Mouse (Mus musculus) heart, embryonic 16.5 days (tissue): ENCODE data around the gene Urod. TPM values are rescaled to one million over a fixed set of nuclear protein-coding genes. Genes with fewer than 3 reads are reported as not detected.
A peak's percentile ranks its signal among the peaks of the same experiment; 100 is the strongest.

Experiments
- ATAC-seq: fragments of 200-750 bp; cut with Nextera tagmentation; replicated peaks from 2 replicates; pipeline ENCODE4 v1.8.0; 2017; ENCODE audit warnings: moderate number of reproducible peaks; ENCODE audit not compliant: insufficient read depth, low FRiP score; ENCODE audit errors: extremely low read depth
- H3K27ac ChIP-seq: fragments of 300-500 bp; sonication (generic); 2 replicates; pipeline ENCODE4 v1.5.1; 2014; ENCODE audit warnings: mild to moderate bottlenecking, low read length, control low read depth, moderate library complexity
- H3K27me3 ChIP-seq: fragments of 300-500 bp; sonication (generic); 2 replicates; pipeline ENCODE4 v1.6.1; 2014; ENCODE audit warnings: low read length, mixed read lengths; ENCODE audit not compliant: control insufficient read depth, insufficient read depth
- H3K36me3 ChIP-seq: fragments of 300-500 bp; sonication (generic); 2 replicates; pipeline ENCODE4 v1.6.1; 2014; ENCODE audit not compliant: control insufficient read depth, insufficient read depth
- H3K4me1 ChIP-seq: fragments of 300-500 bp; sonication (generic); 2 replicates; pipeline ENCODE4 v1.6.1; 2014; ENCODE audit warnings: low read length, mixed read lengths; ENCODE audit not compliant: control insufficient read depth, insufficient read depth
- H3K4me2 ChIP-seq: fragments of 300-500 bp; sonication (generic); 2 replicates; pipeline ENCODE4 v1.6.1; 2014; ENCODE audit warnings: low read depth, mild to moderate bottlenecking, control low read depth, low read length
- H3K4me3 ChIP-seq: fragments of 300-500 bp; sonication (generic); 2 replicates; pipeline ENCODE4 v1.5.1; 2014; ENCODE audit warnings: mild to moderate bottlenecking, control low read depth, low read length
- H3K9ac ChIP-seq: fragments of 300-500 bp; sonication (generic); 2 replicates; pipeline ENCODE4 v1.6.1; 2014; ENCODE audit warnings: low read length, control low read depth
- H3K9me3 ChIP-seq: fragments of 300-500 bp; sonication (generic); replicated peaks from 2 replicates; pipeline ENCODE4 v1.6.1; 2016; ENCODE audit warnings: low read length; ENCODE audit not compliant: control insufficient read depth
- WGBS: fragments of 180-500 bp; shearing (Covaris S2); extraction: QIAGEN DNeasy Blood & Tissue Kit; methylation state at CpG from one replicate; pipeline ENCODE4 v1.1.7; 2014; 5-methylcytosine and 5-hydroxymethylcytosine counted together
- polyA plus RNA-seq: library from polyadenylated mRNA; unstranded; fragments of >200 nt; fragmentation: Nextera tagmentation; extraction: Ambion mirVana; gene quantifications from 2 replicates; pipeline ENCODE4 v1.2.1, GENCODE M21; 2015

The Urod gene
- polyA plus RNA-seq, 1 experiment from 2014 or later = 101 TPM

GRCm38 (mm10) chr4:116999513-117000154 lies 5.4 kb upstream of the Urod start:
- H3K4me2 ChIP-seq = no peak overlapping the region
- no peak overlapping the region for H3K27ac ChIP-seq
- no peaks in the 10 kb centered on the region for H3K27me3 ChIP-seq
- H3K9ac ChIP-seq = no peak overlapping the region
- no peaks in the 10 kb centered on the region for H3K9me3 ChIP-seq
- H3K4me1 ChIP-seq = peaks cover 10% of the 10 kb centered on the region
- ATAC-seq = no peak
- peaks cover 14% of the 10 kb centered on the region for H3K36me3 ChIP-seq
- no peak overlapping the region for H3K4me3 ChIP-seq
- WGBS = 91% methylated on average over 17 of the region's 17 CpGs

DNA sequence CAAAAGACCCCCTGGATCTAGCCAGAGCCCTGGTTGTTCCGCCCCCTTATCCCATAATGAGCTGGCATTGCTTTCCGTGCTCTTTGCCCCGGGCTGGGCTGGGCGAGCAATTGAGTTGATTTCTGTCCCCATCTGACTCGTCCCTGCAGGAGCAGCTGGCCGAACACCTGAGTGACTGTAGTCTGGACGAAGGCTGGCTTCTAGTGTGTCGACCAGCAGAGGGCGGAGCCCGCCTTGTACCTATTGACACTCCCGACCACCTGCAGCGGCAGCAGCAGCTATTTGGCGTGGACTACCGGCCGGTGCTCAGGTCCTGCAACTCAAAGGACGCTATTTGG lies 1.6 kb upstream of the Urod start:
- no peaks in the 10 kb centered on the region for H3K27me3 ChIP-seq
- peak overlapping the region; percentile 98 for H3K4me2 ChIP-seq
- ATAC-seq = no peak
- H3K27ac ChIP-seq = peak overlapping the region; percentile 66
- H3K4me3 ChIP-seq = peak overlapping the region; percentile 91
- WGBS = under 1% methylated on average over 16 of the region's 16 CpGs
- no peaks in the 10 kb centered on the region for H3K9me3 ChIP-seq
- peaks cover 21% of the 10 kb centered on the region for H3K4me1 ChIP-seq
- peak overlapping the region; percentile 86 for H3K9ac ChIP-seq
- H3K36me3 ChIP-seq = peaks cover 6% of the 10 kb centered on the region

DNA sequence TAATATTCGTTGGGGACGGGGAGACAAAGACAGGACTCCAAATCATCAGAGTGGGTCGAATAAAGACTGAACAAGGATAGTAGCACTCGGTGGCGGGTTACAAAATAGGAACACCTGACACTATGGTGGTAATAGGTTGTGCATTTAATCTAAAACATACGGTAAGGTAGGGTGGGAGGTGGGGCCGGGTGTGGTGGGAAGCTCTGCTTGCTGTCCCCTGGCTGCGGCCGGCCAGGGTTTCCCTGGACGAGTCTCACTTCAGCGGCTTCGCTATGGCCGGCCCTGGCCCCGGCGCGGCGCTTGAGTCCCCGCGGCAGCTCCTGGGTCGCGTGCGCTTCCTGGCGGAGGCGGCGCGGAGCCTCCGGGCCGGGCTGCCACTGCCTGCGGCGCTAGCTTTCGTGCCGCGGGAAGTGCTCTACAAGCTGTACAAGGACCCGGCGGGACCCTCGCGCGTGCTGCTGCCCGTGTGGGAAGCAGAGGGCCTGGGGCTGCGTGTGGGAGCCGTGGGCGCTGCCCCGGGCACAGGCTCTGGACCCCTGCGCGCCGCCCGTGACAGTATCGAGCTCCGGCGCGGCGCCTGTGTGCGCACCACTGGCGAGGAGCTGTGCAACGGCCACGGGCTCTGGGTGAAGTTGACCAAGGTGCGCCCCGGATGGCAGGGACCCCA lies 1.1 kb upstream of the Urod start, which contains the start of gene Hectd3:
TSS of gene Hectd3 (plus strand) at position 187 of the 667 bp plus-strand sequence.
- peak within 1 kb of the TSS; percentile 71 for H3K27ac ChIP-seq
- WGBS = under 1% methylated on average over 58 of the region's 58 CpGs
- H3K9me3 ChIP-seq = no peaks in the 10 kb centered on the region
- ATAC-seq = peak; percentile 59
- peak within 1 kb of the TSS; percentile 91 for H3K4me3 ChIP-seq
- peaks cover 21% of the 10 kb centered on the region for H3K4me1 ChIP-seq
- H3K4me2 ChIP-seq = peak within 1 kb of the TSS; percentile 98
- H3K36me3 ChIP-seq = peaks cover 10% of the 10 kb centered on the region
- no peaks in the 10 kb centered on the region for H3K27me3 ChIP-seq
- H3K9ac ChIP-seq = peak within 1 kb of the TSS; percentile 86

- Histone ChIP-seq H3K4me1 (peaks cover 21% of the 10 kb centered on the region), H3K4me3 (no peak overlapping the region), H3K4me2 (no peak overlapping the region), H3K27me3 (no peaks in the 10 kb centered on the region), H3K27ac (no peak overlapping the region), H3K36me3 (peaks cover 9% of the 10 kb centered on the region), H3K9me3 (no peaks in the 10 kb centered on the region), H3K9ac (no peak overlapping the region)
- whole genome bisulfite sequencing = 11% methylated on average over 7 of the region's 7 CpGs
- ATAC-seq = no peak
Observed at GRCm38 (mm10) chr4:116991366-116991765, 2.8 kb downstream of the Urod start.

DNA sequence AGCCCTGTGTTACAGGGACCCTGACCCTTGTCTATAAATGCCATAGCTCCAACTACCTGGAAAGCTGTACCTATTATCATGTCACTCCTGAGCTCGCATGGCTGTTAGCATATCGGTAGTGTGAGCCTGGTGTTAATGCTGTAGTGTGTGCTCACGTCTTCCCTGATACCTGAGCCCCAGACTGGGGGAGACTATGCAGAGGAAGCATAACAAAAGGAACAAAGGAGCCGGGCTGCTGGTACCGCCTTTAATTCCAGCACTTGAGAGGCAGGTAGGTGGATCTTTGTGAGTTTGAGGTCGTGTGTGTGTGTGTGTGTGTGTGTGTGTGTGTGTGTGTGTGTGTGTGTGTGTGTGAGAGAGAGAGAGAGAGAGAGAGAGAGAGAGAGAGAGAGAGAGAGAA lies 4.5 kb downstream of the Urod start:
- WGBS = 69% methylated on average over 6 of the region's 6 CpGs
- no peak for ATAC-seq

GRCm38 (mm10) chr4:116987122-116987456 lies 7.1 kb downstream of the Urod start:
- WGBS = 56% methylated on average over 5 of the region's 5 CpGs
- Histone ChIP-seq H3K9me3 (no peaks in the 10 kb centered on the region), H3K36me3 (peaks cover 9% of the 10 kb centered on the region), H3K9ac (no peak overlapping the region), H3K4me1 (no peaks in the 10 kb centered on the region), H3K4me3 (no peak overlapping the region), H3K27ac (no peak overlapping the region), H3K4me2 (no peak overlapping the region), H3K27me3 (no peaks in the 10 kb centered on the region)
- no peak for ATAC-seq

More for the DNA sequence above, 4.5 kb downstream of the Urod start:
- Histone ChIP-seq H3K4me3 (no peak overlapping the region), H3K4me2 (no peak overlapping the region), H3K27ac (no peak overlapping the region), H3K9me3 (no peaks in the 10 kb centered on the region), H3K27me3 (no peaks in the 10 kb centered on the region), H3K36me3 (peaks cover 9% of the 10 kb centered on the region), H3K9ac (no peak overlapping the region), H3K4me1 (peaks cover 12% of the 10 kb centered on the region)

DNA sequence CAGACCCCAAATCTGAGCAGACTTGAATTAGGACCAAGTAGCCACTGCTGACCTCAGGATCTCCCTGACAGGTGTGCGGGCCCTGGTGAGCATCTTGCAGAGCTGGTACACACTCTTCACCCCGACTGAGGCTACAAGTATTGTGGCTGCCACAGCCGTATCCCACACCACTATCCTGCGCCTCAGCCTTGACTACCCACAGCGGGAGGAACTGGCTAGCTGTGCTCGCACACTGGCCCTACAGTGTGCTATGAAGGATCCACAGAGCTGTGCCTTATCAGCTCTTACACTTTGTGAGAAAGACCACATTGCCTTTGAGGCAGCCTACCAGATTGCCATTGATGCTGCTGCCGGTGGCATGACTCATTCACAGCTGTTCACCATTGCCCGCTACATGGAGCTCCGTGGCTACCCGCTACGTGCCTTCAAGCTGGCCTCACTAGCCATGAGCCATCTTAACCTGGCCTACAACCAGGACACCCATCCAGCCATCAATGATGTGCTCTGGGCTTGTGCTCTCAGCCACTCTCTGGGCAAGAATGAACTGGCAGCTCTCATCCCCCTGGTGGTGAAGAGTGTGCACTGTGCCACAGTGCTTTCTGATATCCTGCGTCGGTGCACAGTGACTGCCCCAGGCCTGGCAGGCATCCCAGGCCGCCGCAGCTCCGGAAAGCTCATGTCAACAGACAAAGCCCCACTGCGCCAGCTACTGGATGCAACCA lies 7.7 kb downstream of the Urod start:
- H3K36me3 ChIP-seq = peaks cover 9% of the 10 kb centered on the region
- H3K4me3 ChIP-seq = no peak overlapping the region
- no peaks in the 10 kb centered on the region for H3K4me1 ChIP-seq
- no peaks in the 10 kb centered on the region for H3K27me3 ChIP-seq
- WGBS = 48% methylated on average over 17 of the region's 17 CpGs
- H3K9me3 ChIP-seq = no peaks in the 10 kb centered on the region
- H3K9ac ChIP-seq = no peak overlapping the region
- H3K27ac ChIP-seq = no peak overlapping the region
- peak; percentile 81 for ATAC-seq
- no peak overlapping the region for H3K4me2 ChIP-seq

DNA sequence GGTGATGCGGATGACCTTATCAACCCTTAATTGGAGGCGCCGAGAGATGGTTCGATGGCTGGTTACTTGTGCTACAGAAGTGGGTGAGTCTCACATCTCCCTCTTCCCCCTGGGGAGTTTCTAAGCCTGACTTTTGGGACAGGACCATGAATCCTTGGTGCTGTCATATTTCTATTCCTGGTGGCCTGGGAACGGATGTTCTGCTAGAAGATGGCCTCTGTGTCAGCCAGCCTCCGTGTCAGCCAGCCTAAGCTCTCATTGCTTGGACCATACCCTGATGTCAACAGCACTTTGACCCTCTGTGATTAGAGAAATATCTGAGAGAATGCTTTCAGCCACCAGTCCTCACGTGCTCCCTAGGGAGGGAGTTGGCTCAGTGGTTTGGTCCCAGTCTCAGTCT lies 8.5 kb downstream of the Urod start:
- Histone ChIP-seq H3K4me3 (no peak overlapping the region), H3K36me3 (peaks cover 8% of the 10 kb centered on the region), H3K4me2 (no peak overlapping the region), H3K9ac (no peak overlapping the region), H3K9me3 (no peaks in the 10 kb centered on the region), H3K27ac (no peak overlapping the region), H3K4me1 (no peaks in the 10 kb centered on the region), H3K27me3 (no peaks in the 10 kb centered on the region)
- ATAC-seq = no peak
- 82% methylated on average over 7 of the region's 7 CpGs for WGBS

GRCm38 (mm10) chr4:116976503-116976902 lies 17.7 kb downstream of the Urod start:
- Histone ChIP-seq H3K27me3 (no peaks in the 10 kb centered on the region), H3K27ac (no peak overlapping the region), H3K4me1 (no peaks in the 10 kb centered on the region), H3K4me3 (no peak overlapping the region), H3K36me3 (no peaks in the 10 kb centered on the region), H3K4me2 (no peak overlapping the region), H3K9me3 (no peaks in the 10 kb centered on the region), H3K9ac (no peak overlapping the region)
- ATAC-seq = no peak
- WGBS = 65% methylated on average over 2 of the region's 2 CpGs
